Mouse (Mus musculus) cerebellum, postnatal 10 days (tissue): ENCODE results near the gene Wdr24.
A peak's percentile ranks its signal among the peaks of the same experiment; 100 is the strongest.

ENCODE experiments used
- DNase-seq, 2 experiments: peaks; one replicate each; pipeline ENCODE4 v3.0.0; 2021; ENCODE audit warnings: mixed read lengths in 2 of 2

Wdr24 gene

DNA sequence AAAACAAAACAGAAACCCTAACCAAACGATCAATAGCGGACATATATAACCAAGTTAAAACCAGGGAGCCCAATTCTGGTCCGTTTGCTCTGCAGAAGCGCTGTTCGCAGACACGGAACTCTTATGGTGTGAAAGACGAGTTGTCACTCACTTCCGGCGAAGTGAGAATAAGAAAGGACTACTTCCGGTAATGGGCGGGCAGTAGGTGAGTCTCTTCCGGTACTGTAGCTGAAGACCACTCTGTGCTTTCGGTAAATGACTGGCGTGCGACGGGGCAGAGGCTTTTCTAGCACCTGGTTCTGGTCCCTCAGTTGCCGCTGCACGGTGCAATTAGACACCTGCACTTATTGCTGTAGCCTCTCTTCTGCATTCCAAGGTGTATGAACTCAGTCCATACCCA, at the start of gene Wdr24:
Gene Wdr24 (plus strand): TSS at position 176 of the 400 bp plus-strand sequence.
- peak; percentile 86 for DNase-seq

DNA sequence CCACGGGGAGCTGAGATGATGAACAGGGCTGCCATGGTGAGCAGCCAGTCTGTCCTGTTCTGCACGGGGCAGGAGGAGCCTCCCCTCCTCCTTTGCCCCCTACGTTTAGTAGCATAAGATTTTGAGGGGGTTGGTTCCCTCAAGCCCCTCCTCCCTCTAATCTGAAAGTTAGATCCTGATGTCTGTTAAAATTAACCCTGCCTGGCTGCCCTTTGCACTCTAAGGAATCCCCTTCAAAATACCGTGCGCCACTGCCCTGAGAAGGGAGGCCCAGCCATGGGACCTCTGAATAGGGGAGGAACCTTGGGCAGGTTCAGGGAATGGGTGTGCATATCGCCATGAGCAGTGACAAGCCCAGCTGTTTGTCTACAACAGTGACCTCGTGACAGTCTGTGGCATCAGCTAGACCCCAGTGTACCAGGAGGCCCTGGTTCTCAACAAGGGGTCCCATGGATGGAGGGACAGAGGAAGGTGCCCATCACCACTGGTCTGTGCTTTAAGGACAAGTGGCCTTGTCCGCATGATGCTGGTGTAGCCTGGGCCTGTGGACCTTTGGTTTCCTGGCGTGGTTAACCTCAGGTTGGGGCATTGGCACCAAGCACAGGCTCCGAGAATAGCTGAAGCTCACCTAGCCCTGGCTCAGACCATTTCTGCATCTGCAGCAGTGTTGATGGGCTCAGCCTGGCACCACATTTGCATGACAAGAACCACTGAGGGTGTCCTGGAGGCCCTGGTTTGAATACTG, 47.9 kb upstream of the Wdr24 start:
- no peak for DNase-seq

DNA sequence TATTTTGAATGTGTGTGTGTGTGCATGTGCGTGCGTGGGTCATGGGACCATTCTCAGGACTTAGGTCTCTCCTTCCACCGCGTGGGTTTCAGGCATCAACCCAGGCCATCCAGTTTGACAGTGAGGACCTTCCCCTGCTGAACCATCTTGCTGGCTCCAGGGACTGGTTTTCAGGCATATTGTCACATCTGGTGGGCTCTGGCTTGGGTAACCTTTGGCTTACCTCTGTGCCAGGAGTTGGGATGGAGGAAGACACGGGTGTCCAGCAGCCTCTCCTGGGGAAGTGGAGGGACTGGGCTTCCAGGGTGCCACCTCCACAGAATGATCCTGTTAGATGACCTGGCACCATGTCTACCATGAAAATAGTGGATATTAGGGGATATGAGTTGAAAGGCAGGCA, 45.5 kb upstream of the Wdr24 start:
- no peak for DNase-seq

DNA sequence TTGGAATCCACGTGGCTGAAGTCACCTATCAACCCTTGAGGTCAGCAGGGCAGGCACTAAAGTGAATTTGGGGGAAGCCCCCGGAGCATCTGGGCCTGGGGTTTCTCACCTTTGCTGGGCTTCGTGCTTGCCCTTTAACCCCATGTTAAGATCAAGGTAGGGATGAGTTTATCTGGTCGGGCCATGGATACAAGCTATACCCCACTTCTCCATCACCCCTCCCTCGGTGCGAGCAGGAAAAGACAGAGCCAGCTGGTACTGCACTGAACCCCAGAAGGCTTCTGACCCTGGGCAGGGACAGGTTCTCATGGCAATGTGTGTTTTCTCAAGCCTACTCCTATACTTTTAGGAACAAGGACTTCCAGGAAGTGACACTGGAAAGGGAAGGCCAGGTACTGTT, 42.1 kb upstream of the Wdr24 start:
- no peak for DNase-seq

DNA sequence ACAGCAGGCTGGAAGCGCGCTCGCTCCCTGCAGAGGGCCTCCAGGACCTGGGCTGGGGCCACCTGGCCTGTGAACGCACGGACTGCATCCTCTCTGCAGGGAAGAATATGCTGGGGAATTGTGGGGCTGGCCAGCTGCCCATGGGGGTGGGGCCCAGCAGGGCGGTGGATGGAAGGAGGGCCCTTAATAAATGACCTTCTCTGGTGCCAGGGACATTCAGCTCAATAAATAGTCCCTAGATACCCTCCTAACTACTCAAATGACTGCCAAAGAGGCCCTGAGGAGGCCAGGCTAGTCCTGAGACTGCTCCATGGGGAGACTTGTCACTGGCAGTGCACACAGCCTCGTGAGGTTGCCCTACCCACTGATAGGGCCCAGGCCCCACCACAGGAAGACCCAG, 40.3 kb upstream of the Wdr24 start:
- peak in 1 of 2 experiments; percentile 63 for DNase-seq

DNA sequence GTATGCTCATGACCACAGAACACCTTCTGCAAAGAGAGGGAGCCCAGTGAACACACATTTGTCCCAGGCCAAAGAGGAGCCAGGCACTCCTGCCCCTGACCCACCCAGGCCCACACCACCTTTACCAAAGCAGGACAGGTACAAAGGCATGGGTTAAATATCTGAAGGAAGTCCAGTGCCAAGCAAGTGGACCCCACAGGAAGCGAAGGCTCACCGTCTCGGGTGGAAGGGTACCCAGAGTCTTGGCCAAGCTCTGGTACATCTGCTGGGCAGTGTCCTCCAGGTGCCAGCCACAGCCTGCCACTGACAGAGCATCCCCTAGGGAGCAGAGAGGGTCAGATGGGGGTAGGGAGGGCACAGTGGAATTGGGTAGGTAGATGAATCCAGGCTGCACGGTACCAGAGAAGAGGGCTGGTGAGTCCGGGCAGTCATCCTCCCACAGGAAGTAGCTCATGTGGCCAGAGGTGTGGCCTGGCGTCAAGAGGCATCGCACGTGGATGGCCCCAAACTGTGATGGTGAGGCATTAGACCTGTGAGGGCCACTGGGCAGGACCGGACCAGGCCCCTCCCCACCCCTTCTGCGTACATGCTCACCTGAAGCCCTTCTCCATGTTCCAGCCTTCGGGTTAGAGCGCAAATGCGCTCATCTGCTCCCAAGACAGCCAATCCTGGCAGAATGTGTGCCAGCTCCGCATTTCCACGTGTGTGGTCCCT, 39.4 kb upstream of the Wdr24 start:
- no peak for DNase-seq

DNA sequence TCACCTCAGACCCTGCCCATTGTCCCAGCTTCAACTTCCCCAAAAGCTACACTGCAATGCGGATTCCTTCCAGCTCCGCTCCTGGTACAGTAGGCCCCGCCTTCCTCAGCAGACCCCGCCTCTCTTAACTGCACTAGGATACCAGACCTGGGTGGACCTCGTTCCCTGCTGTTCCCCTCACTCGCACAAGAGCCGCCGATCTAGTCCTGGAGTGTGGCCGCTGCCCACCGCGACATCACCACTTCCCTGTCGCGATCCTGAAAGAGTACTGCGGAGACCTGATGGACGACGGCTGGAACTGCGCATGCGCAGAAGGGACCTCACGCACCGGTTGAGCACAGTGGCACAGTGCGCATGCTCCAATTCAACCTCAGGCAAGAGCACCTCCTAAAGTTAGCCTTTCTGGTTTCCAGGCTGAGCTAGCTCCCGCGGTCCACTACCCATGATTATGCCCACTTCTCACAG, 38.1 kb upstream of the Wdr24 start, which contains the start of gene Haghl:
Gene Haghl (minus strand): TSS at position 393 of the 465 bp plus-strand sequence.
- DNase-seq, result peak; percentile 98

DNA sequence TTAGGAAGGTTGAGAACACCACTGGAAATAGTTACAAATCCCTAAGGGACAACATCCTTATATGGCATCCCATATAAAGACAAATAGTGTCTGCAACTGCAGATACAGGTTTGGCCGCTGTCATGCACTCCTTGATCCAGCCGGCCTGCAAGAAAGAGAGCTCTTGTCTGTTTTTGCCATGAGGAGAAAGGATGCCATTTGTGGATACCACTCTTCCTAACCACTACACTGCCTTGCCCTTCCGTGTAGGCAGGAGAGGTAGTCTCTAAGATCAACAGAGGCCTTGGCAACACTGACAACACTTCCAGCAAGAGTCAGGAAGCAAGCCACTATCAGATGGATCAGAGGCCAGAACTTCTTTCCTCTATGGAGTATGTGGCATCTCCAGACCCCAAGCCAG, 37.1 kb upstream of the Wdr24 start, which contains the start of gene Ccdc78:
Gene Ccdc78 (plus strand): TSS at position 301 of the 400 bp plus-strand sequence.
- DNase-seq, result no peak

DNA sequence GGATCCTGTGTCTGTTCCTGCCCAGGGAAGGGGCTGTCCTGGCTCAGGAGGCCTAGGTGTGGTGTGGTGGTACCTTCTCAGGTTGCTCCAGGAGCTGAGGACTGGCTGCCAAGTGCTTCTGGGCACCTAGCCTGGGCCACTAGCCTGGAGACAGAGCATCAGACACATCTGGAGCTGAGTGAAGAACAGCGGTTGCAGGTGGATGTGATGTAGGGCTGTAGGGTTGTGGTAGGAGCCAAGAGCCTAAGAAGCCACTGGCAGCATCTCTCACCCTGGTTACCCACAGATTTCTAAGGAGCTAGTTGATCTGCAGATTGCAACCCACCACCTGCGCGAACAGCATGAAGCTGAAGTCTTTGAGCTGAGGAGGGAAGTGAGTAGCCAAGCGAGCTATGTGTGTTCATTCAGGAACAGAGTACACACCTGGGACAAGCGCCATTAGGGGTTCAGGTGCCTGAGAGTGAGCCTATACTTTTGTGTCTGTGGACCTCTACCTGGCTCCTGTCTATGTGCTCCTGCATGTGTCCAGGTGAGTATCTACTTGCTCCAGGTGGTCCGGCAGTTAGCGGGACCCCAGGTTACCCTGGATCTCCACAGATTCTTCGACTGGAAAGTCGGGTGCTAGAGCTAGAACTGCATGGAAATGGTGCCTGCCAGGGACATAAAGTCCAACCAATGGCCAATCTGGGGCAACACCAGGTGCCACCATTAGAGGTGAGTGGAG, 36.5 kb upstream of the Wdr24 start:
- no peak for DNase-seq

DNA sequence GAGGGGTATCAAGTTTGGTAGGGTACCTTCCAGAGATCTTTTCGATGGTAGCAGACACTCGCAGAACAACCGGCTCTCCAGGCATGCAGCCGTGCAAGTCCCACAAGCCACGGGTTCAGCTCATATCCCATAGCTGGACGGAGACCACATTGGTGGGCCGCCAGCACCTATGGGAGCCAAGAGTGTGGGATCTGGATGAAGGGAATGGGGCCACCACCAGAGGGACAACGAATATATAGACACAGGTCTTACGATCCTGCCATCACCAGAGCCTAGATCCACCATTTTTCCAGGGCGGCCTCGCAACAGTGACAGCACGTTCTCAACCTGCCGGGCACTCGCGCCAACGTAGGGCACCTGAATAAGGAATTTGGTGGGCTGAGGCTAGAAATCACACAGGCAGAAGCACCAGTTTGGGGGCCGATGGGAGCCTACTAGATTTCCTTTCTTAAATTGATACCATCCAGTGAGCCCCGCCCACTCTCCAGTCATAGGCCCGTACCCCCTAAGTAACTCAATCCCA, 32.0 kb upstream of the Wdr24 start:
- DNase-seq, result peak in 1 of 2 experiments; percentile 44

DNA sequence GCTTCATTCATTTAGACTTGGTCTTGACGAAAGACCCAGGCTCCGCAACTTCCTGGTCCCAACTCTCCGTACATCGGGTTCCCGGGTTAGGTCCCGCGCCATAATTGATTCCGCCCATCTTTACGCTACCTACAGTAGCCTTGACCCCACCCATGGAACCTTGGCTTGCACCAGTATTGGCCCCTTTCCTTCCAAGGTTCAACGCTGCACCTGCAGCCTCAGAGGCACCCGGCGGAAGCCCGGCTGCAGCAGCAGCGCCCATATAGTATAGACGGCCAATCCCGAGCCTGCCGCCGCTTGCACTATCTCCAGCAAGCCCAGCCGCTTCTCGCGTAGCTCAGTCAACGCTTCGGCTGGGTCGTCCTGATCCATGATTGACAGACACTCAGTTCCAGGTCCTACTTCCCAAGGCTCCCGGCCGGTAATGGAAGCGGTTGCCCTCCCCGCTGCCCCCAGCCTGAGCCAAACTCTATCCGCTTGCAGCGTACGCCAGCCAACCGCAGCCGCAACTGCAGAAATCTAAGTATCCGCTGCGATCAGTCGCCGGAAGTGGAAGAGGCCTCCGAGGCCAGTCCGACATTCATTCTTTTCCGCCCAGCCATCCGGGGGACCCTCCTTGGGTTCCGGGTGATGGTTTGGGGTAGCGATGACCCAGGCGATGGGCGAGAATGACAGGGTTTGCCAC, 31.4 kb upstream of the Wdr24 start:
- peak; percentile 92 to 94 for DNase-seq

DNA sequence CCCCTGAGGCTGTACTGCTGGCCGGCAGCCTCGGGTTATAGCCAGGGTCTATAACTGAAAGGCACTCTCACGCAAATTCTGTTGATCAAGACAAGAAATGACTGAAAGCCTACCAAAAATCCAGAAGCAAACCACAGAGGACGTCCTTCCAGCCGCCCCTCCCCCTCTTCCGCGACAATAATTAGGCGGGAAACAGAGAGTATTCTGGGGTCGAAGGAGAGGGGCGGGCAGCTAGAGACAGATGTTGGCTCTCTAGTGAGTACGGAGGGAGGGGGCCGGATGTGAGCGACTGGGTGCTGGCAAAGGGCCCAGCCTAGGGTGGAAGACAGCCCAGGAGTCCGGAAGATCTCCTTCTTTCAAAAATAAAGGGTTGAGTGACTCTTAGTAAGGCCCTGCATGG, 30.8 kb upstream of the Wdr24 start, which contains the start of gene Fam173a:
Gene Fam173a (minus strand): TSS at position 287 of the 400 bp plus-strand sequence.
- peak; percentile 75 to 77 for DNase-seq

DNA sequence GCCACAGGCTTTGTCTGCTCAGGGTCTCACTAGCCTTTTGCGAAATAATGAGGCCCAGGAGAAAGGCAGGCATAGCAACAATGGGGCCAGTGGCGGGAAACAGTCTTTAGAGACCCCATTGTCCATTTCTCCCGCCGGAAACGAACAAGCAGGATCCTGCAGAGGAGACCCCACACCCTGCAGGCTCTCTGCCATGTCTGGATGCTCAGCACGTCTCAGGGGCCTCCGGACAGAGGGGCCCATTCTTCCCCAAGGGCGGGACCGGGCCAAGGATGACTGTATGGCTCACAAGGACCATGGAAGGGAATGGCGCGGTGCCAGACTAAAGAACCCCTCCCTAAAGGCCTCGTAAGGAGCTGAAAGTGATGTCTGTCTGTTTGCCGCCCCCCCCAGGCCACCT, 29.2 kb upstream of the Wdr24 start:
- peak in 1 of 2 experiments; percentile 51 for DNase-seq

DNA sequence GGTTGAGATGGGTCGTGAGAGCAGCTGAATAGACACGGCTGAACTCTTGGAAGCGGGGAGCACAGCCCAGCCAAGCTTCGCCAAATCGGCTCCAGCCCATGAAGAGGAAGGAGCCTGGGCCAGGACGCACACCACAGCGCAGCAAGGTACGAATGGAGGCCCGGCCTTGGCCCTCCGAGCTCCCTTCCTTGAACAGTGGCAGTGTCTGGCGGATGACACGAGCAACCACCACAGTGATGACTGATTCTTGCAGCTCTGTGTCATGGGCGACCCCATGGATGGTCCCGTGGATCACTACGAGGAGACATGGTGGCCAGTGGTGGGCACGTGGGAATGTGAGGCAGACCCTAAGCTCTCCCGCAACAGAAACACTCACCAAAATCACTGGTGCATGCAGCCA, 28.4 kb upstream of the Wdr24 start:
- DNase-seq, result no peak

DNA sequence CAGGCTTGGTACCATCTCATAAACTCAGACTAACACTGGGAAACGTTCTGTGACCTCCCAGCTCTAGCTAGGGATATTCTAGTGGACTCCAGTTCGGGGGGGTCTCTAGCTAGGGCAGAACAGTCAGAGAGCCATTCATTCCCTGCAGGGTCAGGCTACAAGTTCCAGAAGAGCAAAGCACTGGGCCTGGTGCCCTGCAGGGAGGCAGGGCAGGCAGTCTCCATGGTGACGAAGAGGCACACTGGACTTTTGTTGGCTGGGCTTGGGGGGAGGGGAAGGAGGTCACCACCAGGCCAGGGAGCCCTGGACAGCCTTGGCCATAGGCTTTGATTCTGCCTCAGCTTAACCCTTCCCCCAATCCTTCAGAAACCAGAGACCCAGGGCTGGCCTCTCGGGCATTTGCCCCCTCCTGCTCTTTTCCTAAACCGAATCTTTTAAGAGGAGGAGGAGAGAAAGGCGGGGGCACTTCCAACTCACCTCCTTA, 27.8 kb upstream of the Wdr24 start, which contains the start of gene AC134908.4:
Gene AC134908.4 (minus strand): TSS at position 51 of the 484 bp plus-strand sequence.
- DNase-seq, result peak in 1 of 2 experiments; percentile 67

DNA sequence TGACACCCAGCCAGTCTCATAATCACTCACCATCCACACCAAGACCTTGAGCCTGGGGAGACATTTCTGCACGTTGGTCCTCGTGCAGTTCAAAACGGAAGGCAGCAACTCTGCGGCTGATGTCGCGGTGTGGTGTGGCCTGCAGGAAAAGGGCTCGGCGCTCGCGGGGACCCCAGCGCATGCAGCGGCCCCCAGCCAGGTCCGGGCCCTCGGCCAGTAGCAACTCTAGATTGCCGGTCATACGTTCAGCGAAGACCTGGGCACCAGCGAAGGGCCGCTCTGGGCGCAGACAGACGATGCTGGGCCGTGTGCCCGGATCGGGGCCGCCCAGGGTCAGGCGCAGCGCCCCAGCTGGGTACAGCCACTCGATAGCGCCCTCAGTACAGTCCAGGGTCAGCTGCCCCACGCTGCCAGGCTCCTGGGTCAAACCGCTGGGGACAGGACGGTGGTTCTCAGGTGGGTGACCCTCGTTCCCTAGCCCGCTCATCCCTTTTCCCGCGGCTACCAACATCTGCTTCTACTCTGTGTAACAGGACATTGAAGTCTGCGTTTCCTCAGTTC, 27.1 kb upstream of the Wdr24 start:
- peak in 1 of 2 experiments; percentile 60 for DNase-seq

DNA sequence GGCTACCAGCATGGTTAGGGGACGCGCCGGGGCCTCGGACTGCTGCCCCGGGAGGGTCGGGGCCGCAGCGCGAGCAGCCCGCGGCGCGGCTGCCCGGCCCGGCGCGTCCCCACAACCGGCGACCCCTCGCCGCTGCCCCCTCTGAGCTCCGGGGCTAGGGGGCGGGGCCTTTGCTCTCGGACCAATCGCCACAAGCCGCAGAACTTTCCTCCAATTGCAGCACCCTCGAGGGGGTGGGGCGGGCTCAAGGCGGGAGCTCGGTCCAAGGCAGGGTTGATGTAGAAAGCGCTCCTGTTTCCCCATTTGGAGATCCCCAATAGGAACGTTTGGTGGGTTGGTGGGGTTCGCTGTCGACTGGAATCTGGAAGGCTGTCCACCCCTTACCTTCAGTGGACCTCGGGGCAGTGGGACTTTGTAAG, 26.5 kb upstream of the Wdr24 start, which contains the start of gene Metrn:
Gene Metrn (minus strand): TSS at position 186 of the 419 bp plus-strand sequence.
- peak; percentile 86 to 93 for DNase-seq

DNA sequence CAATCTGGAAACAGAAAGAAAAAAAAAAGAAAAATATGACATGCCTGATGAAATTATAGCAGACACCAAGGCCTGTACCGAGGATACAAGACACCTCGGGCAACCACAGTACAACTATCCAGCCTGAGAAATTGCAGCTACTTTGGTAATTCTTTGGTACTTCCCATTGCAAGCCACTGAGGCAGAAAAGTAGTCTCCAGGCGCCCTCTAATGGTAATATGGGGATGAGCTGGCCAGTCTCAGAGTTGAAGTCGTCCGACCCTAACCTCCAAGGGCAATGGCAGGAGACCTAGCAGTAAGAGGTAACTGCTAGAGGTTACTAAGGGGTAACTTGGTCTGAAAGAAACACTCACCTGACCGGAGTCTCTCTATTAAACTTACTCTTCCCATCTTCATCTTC, 22.4 kb upstream of the Wdr24 start:
- peak; percentile 82 to 85 for DNase-seq

DNA sequence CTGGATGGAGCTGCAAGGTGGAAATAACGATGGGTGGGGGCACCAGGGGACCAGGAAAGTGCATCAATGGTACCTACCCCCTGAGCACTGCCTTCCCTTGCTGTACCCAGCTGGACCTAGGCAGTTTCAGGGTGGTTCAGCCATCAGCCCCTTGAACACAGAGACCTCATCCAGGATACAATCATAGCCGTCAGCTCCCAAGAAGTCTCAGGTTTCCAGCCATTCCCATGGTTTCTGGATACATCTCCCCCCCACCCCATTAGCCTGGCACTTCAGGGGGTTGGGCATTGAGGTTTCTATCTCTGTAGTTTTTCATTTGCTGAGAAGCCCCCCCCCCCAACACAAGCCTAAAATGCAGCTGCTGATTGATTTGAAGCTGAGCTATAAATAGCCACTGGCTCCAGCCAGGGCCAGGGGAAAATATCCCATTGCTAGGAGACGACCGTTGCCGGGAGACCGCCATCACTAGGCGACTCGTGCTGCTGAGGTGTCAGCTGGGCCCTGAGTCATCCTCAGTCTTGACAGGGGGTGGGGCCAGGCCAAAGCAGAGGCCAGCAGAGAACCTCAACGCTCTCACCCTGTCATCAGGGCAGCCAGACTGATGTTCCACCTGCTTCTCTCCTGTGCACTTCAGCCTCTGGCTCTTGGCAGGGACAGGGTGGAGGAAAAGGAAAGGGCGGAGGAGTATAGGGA, 20.5 kb upstream of the Wdr24 start:
- DNase-seq, result peak; percentile 80 to 81

DNA sequence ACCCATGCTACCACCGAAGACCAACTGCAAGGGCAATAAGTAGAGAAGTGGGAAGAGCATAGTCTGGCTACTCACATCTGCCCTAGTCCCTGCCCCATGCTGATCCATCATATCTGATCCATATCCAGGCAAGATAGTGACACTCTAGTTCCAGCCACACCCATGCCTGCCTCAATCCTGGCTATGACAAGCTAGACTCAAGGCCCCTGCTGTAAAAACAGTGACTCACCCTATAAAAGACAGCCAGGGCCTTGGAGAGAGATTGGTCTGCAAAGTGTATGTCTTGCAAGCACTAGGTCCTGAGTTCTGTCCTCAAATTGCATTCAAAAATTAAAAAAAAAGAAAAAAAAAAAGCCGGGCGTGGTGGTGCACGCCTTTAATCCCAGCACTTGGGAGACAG, 16.9 kb upstream of the Wdr24 start:
- no peak for DNase-seq

DNA sequence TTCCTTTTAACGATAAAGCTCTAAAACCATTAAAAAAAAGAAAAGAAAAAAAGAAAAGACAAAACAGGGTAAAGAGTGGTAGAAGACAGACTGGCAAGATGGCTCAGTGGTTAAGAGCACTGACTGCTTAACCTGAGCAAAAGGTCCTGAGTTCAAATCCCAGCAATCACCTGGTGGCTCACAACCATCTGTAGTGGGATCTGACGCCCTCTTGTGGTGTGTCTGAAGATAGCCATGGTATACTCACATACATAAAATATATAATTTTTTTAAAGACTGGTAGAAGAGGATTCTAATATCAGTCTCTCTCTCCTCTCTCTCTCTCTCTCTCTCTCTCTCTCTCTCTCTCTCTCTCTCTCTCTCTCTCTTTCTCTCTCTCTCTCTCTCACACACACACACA, 16.0 kb upstream of the Wdr24 start:
- peak in 1 of 2 experiments; percentile 38 for DNase-seq
